Mouse (Mus musculus): ENCODE results near the gene Enho. TPM values are rescaled to one million over a fixed set of nuclear protein-coding genes. Genes with fewer than 3 reads are reported as not detected.
A peak's percentile ranks its signal among the peaks of the same experiment; 100 is the strongest.

Enho gene
- polyA plus RNA-seq, 1 experiment, result 1.7 TPM

GRCm38 (mm10) chr4:41648627-41649026 is 8.5 kb upstream of the Enho start:
- no peak for TF ChIP-seq POLR2A (IDR thresholded peaks at IDR 0.05; ENCODE audit: low read depth, low read length)
- no peak for TF ChIP-seq CTCF (IDR thresholded peaks at IDR 0.05; ENCODE audit: borderline replicate concordance, insufficient read depth, low read length)
- H3K27ac ChIP-seq (ENCODE audit: insufficient read depth, low read length), result no peak overlapping the region
- H3K4me1 ChIP-seq (ENCODE audit: control insufficient read depth, insufficient read depth, low read length), result no peaks in the 10 kb centered on the region
- no peak overlapping the region for H3K4me3 ChIP-seq (ENCODE audit: insufficient read depth, low read length)

DNA sequence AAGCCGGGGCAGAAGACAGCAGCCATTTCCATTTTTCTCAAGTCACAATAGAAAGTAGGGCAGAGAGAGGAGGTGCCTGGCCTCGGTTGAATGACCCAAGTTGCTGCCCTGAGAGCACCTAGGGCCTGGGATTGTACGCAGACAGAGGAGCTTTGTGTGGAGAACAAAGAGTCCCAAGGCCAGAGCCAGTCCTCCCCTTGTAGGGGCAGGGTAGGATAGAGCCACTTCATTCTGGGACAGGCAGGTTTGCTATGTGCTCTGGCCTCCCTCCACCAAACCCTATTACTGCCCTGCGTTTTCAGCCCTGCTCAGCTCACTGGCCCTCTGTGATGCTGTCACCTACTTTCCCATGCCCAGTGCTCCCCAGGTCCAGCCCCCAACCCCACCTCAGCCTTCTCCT is 8.0 kb upstream of the Enho start:
- Histone ChIP-seq H3K4me3 (ENCODE audit: insufficient read depth, low read length) (no peak overlapping the region), H3K27ac (ENCODE audit: insufficient read depth, low read length) (no peak overlapping the region), H3K4me1 (ENCODE audit: control insufficient read depth, insufficient read depth, low read length) (no peaks in the 10 kb centered on the region)
- no peak for TF ChIP-seq CTCF (IDR thresholded peaks at IDR 0.05; ENCODE audit: borderline replicate concordance, insufficient read depth, low read length)
- TF ChIP-seq POLR2A (IDR thresholded peaks at IDR 0.05; ENCODE audit: low read depth, low read length), result no peak

- no peaks in the 10 kb centered on the region for H3K4me1 ChIP-seq (ENCODE audit: control insufficient read depth, insufficient read depth, low read length)
- H3K27ac ChIP-seq (ENCODE audit: insufficient read depth, low read length), result no peak overlapping the region
- TF ChIP-seq CTCF (IDR thresholded peaks at IDR 0.05; ENCODE audit: borderline replicate concordance, insufficient read depth, low read length) (no peak), POLR2A (IDR thresholded peaks at IDR 0.05; ENCODE audit: low read depth, low read length) (no peak)
- H3K4me3 ChIP-seq (ENCODE audit: insufficient read depth, low read length), result no peak overlapping the region
Measured at GRCm38 (mm10) chr4:41645488-41645887, 5.4 kb upstream of the Enho start.

- TF ChIP-seq CTCF (IDR thresholded peaks at IDR 0.05; ENCODE audit: borderline replicate concordance, insufficient read depth, low read length) (no peak), POLR2A (IDR thresholded peaks at IDR 0.05; ENCODE audit: low read depth, low read length) (no peak)
- Histone ChIP-seq H3K4me1 (ENCODE audit: control insufficient read depth, insufficient read depth, low read length) (0 out of 2 replicates have a peak, but pooled peaks cover 5% of the 10 kb centered on the region), H3K27ac (ENCODE audit: insufficient read depth, low read length) (no peak overlapping the region), H3K4me3 (ENCODE audit: insufficient read depth, low read length) (no peak overlapping the region)
Measured at GRCm38 (mm10) chr4:41641199-41641822, 1.2 kb upstream of the Enho start.

DNA sequence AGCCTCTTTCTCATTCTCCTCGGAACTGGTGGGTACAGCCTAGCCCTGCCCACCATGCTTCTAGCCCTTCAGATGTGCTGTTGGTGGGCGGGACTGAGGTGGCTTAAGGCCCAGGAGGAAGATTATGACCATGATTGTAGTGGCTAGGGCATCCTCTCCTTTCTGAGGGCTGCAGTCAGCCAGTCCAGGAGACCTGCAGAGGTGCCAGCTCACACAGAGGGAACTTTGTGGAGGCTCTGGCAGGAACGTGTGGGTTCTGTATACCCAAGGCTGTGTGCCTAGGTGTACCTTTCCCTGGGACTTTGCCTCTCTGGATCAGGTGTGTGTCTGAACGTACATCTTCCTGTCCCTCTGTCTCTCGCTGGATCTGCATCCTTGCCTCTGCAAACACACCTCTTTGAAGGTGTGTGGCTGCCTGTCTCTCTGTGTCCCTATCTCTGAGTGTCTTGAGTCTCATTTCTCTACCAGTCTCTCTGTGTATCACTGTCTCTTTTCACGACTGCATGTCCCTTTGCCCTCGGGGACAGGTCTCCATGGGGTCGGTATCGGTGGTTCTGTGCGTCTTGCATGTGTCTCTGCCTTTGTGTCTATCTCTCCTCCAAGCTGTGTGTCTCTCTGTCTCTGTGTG is 796 bp downstream of the Enho start:
- Histone ChIP-seq H3K4me3 (ENCODE audit: insufficient read depth, low read length) (peak overlapping the region; percentile 39), H3K27ac (ENCODE audit: insufficient read depth, low read length) (no peak overlapping the region), H3K4me1 (ENCODE audit: control insufficient read depth, insufficient read depth, low read length) (0 out of 2 replicates have a peak, but pooled peaks cover 5% of the 10 kb centered on the region)
- no peak for TF ChIP-seq POLR2A (IDR thresholded peaks at IDR 0.05; ENCODE audit: low read depth, low read length)
- TF ChIP-seq CTCF (IDR thresholded peaks at IDR 0.05; ENCODE audit: borderline replicate concordance, insufficient read depth, low read length), result no peak

GRCm38 (mm10) chr4:41638828-41639213 is 1.3 kb downstream of the Enho start:
- Histone ChIP-seq H3K4me3 (ENCODE audit: insufficient read depth, low read length) (no peak overlapping the region), H3K4me1 (ENCODE audit: control insufficient read depth, insufficient read depth, low read length) (0 out of 2 replicates have a peak, but pooled peaks cover 5% of the 10 kb centered on the region), H3K27ac (ENCODE audit: insufficient read depth, low read length) (no peak overlapping the region)
- no peak for TF ChIP-seq POLR2A (IDR thresholded peaks at IDR 0.05; ENCODE audit: low read depth, low read length)
- no peak for TF ChIP-seq CTCF (IDR thresholded peaks at IDR 0.05; ENCODE audit: borderline replicate concordance, insufficient read depth, low read length)

- 0 out of 2 replicates have a peak, but pooled peaks cover 5% of the 10 kb centered on the region for H3K4me1 ChIP-seq (ENCODE audit: control insufficient read depth, insufficient read depth, low read length)
- TF ChIP-seq POLR2A (IDR thresholded peaks at IDR 0.05; ENCODE audit: low read depth, low read length) (no peak), CTCF (IDR thresholded peaks at IDR 0.05; ENCODE audit: borderline replicate concordance, insufficient read depth, low read length) (no peak)
- H3K27ac ChIP-seq (ENCODE audit: insufficient read depth, low read length), result no peak overlapping the region
- no peak overlapping the region for H3K4me3 ChIP-seq (ENCODE audit: insufficient read depth, low read length)
Measured at GRCm38 (mm10) chr4:41638186-41638731, 1.9 kb downstream of the Enho start.

DNA sequence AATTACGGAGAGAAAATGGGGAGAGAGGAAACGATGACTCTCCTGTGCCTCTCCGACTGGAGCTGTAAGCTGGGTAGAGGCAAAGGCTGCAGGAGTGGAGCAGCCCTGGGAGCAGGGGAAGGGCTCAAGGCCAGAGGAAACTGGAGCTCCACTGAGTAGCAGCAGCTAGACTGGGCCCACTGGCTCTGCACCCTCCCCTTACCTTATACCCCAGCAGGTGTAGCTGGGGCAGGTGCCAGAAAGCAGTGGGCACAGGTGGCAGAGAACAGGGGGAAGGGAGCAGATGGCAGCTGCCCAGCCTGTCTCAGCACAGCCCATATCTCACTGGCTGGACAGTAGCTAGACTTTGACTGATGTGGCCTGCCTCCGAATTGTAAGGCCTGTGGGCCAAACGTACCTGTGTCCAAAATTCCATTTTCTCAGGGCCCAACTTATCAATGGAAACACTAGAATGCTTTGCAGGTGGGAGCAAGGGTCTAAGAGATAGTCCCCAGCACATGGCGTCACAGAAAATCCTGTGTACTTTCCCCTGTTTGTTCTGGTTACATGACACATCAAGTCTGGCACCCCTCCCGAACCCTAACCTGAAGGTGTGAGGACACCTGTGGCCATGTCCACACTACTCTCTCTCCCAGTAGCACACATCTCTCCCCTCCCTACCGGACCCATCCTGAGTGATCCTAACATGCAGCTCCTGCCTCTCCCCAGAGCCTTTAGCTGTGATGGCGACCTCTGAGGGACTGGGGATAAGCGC is 3.1 kb downstream of the Enho start:
- no peak for TF ChIP-seq POLR2A (IDR thresholded peaks at IDR 0.05; ENCODE audit: low read depth, low read length)
- no peak for TF ChIP-seq CTCF (IDR thresholded peaks at IDR 0.05; ENCODE audit: borderline replicate concordance, insufficient read depth, low read length)
- no peak overlapping the region; the same call in 1 of the 2 replicates for H3K27ac ChIP-seq (ENCODE audit: insufficient read depth, low read length)
- H3K4me1 ChIP-seq (ENCODE audit: control insufficient read depth, insufficient read depth, low read length), result 0 out of 2 replicates have a peak, but pooled peaks cover 5% of the 10 kb centered on the region
- H3K4me3 ChIP-seq (ENCODE audit: insufficient read depth, low read length), result no peak overlapping the region

DNA sequence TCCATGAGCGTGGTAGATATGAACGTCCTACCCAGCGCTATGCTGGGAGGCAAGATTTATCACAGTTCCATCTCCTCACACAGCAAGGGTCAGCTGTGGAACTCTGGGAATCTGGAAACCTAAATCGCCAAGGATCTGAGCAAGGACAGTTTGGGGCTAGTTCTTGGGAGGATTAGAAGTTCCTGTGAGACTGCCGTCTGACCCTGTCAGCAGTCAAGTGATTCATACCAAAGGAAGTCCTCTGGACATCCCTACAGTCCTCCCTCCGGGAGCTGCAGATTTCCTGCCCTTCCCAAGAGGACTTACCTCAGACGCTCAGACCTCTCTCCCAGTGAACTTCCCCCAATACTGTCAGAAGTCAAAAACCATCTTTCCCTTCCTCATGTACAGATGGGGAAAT is 3.8 kb downstream of the Enho start:
- H3K27ac ChIP-seq (ENCODE audit: insufficient read depth, low read length), result no peak overlapping the region; the same call in 1 of the 2 replicates
- TF ChIP-seq POLR2A (IDR thresholded peaks at IDR 0.05; ENCODE audit: low read depth, low read length), result no peak
- no peak for TF ChIP-seq CTCF (IDR thresholded peaks at IDR 0.05; ENCODE audit: borderline replicate concordance, insufficient read depth, low read length)
- 0 out of 2 replicates have a peak, but pooled peaks cover 5% of the 10 kb centered on the region for H3K4me1 ChIP-seq (ENCODE audit: control insufficient read depth, insufficient read depth, low read length)
- H3K4me3 ChIP-seq (ENCODE audit: insufficient read depth, low read length), result no peak overlapping the region
